Comparison of ENCODE assay signal across 9 mouse cellular contexts in genomic region chr19:36689205-36689604, GRCm38 (mm10). TPM values are rescaled to one million over a fixed set of nuclear protein-coding genes. Genes with fewer than 3 reads are reported as not detected.
A peak's percentile ranks its signal among the peaks of the same experiment; 100 is the strongest.
DNase-seq lines count a peak whose midpoint lies in the region; ATAC-seq and TF ChIP-seq lines count a peak whose summit lies in the region.
"Had no signal": no experiment of that assay in that cellular context is flagged by ENCODE, and none has a peak within 500 bp of the region (broad histone marks: within the 10 kb centered on the region; RNA-seq: fewer than 3 reads in every experiment).

No protein-coding gene starts in this region.

- intact Hi-C loops in gastrocnemius, adult 2 months (cut with DNase I), result no loop called here

- H3K36me3 ChIP-seq in lung, embryonic 16.5 days (ENCODE audit: control insufficient read depth, insufficient read depth, low read length), result no peaks in the 10 kb centered on the region
- H3K36me3 ChIP-seq in heart, embryonic 16.5 days (ENCODE audit: control insufficient read depth, insufficient read depth), result no peaks in the 10 kb centered on the region

- no peak overlapping the region; the same call in 1 of the 2 replicates for H3K4me2 ChIP-seq in lung, embryonic 16.5 days (ENCODE audit: low read depth, low read length)
- peak overlapping the region; percentile 36 for H3K4me2 ChIP-seq in heart, embryonic 16.5 days (ENCODE audit: low read depth, low read length)

- H3K4me1 ChIP-seq in lung, embryonic 16.5 days (replicated peaks; ENCODE audit: control insufficient read depth, insufficient read depth, low read length), result peaks cover 40% of the 10 kb centered on the region
- H3K4me1 ChIP-seq in heart, embryonic 16.5 days (ENCODE audit: control insufficient read depth, insufficient read depth, low read length), result peaks cover 46% of the 10 kb centered on the region
- H3K4me1 ChIP-seq in olfactory bulb, adult 2 months (ENCODE audit: control insufficient read depth, insufficient read depth, low read length), result peaks cover 17% of the 10 kb centered on the region

- no peak for TF ChIP-seq CTCF in gastrocnemius, adult 2 months (IDR thresholded peaks at IDR 0.05)
- TF ChIP-seq CTCF in olfactory bulb, adult 2 months (IDR thresholded peaks at IDR 0.05; ENCODE audit: insufficient read depth, low read depth, low read length), result no peak

- peak overlapping the region; percentile 2; the same call in 1 of the 2 replicates for H3K9ac ChIP-seq in lung, embryonic 16.5 days (ENCODE audit: low read length)
- peak overlapping the region; percentile 48 for H3K9ac ChIP-seq in heart, embryonic 16.5 days (ENCODE audit: low read length)

- no peaks in the 10 kb centered on the region for H3K9me3 ChIP-seq in lung, embryonic 16.5 days (ENCODE audit: control insufficient read depth, low read length)
- H3K9me3 ChIP-seq in heart, embryonic 16.5 days (replicated peaks; ENCODE audit: control insufficient read depth, low read length), result no peaks in the 10 kb centered on the region

- H3K27me3 ChIP-seq in lung, embryonic 16.5 days (ENCODE audit: control insufficient read depth, insufficient read depth, low read depth, low read length), result no peaks in the 10 kb centered on the region
- H3K27me3 ChIP-seq in heart, embryonic 16.5 days (ENCODE audit: control insufficient read depth, insufficient read depth, low read length), result no peaks in the 10 kb centered on the region

- peak overlapping the region; percentile 41 for H3K4me3 ChIP-seq in gastrocnemius, adult 2 months
- no peak overlapping the region for H3K4me3 ChIP-seq in lung, embryonic 16.5 days (ENCODE audit: low read length)
- H3K4me3 ChIP-seq in heart, embryonic 16.5 days (ENCODE audit: low read length), result peak overlapping the region; percentile 11
- H3K4me3 ChIP-seq in olfactory bulb, adult 2 months (ENCODE audit: insufficient read depth, low read depth, low read length), result no peak overlapping the region

- 37% methylated on average over 5 of the region's 5 CpGs for WGBS in lung, embryonic 16.5 days
- 9% methylated on average over 5 of the region's 5 CpGs for WGBS in heart, embryonic 16.5 days
- WGBS in olfactory bulb, adult 2 months, result 12% methylated on average over 5 of the region's 5 CpGs

- TF ChIP-seq POLR2A in olfactory bulb, adult 2 months (IDR thresholded peaks at IDR 0.05; ENCODE audit: insufficient read depth, low read depth, low read length), result no peak

- peak overlapping the region; percentile 95 for H3K27ac ChIP-seq in gastrocnemius, adult 2 months
- peak overlapping the region; percentile 95 for H3K27ac ChIP-seq in lung, embryonic 16.5 days (ENCODE audit: low read length)
- H3K27ac ChIP-seq in heart, embryonic 16.5 days (ENCODE audit: low read length), result peak overlapping the region; percentile 94
- H3K27ac ChIP-seq in olfactory bulb, adult 2 months (ENCODE audit: insufficient read depth, low read depth, low read length), result peak overlapping the region; percentile 82

- DNase-seq in gastrocnemius, adult 2 months, result peak; percentile 63
- DNase-seq in gastrocnemius, postnatal 10 days, result no peak
- no peak for DNase-seq in lung, adult 18-20 months
- DNase-seq in T-cell, adult 2 months (ENCODE audit: low spot score), result no peak
- DNase-seq in c-Kit-positive CD71-positive TER-119-positive erythroid progenitor cells, embryonic 14.5 days (ENCODE audit: low spot score), result no peak

- ATAC-seq in lung, embryonic 16.5 days (ENCODE audit: low read depth), result peak; percentile 13
- ATAC-seq in heart, embryonic 16.5 days (replicated peaks; ENCODE audit: extremely low read depth, insufficient read depth, low FRiP score), result peak; percentile 79

RNA-seq across cellular contexts. Expression of gene Ppp1r3c, which starts 47.2 kb away (rescaled TPM):
- 100 to 1,000 TPM; 675 to 775 TPM for total RNA-seq in gastrocnemius, adult 2 months (2021)
- 100 to 1,000 TPM in 1 of 2 experiments, 10 to 100 TPM in 1; 85.4 to 102 TPM for total RNA-seq in gastrocnemius, postnatal 10 days (2021)
- polyA plus RNA-seq in lung, embryonic 16.5 days (2015; fragmentation: Nextera tagmentation; extraction: Ambion mirVana), result 97.2 and 105 TPM in 2 replicates
- polyA plus RNA-seq in heart, embryonic 16.5 days (2015; fragmentation: Nextera tagmentation; extraction: Ambion mirVana), result 105 and 117 TPM in 2 replicates
- polyA plus RNA-seq in olfactory bulb, adult 2 months (2012; ENCODE audit: insufficient read depth, insufficient read length, low replicate concordance, missing spikeins), result not detected in 2 replicates
- polyA plus RNA-seq: C2C12 had no signal

Comparison
In these comparisons a context has a peak if more than half of its experiments do, and no peak if none do; other contexts are left out.
1. H3K4me3 ChIP-seq: peak in gastrocnemius, adult 2 months (single experiment) and heart, embryonic 16.5 days (single experiment); none in lung, embryonic 16.5 days (single experiment) and olfactory bulb, adult 2 months (single experiment).
2. RNA of gene Ppp1r3c, which starts 47.2 kb away (polyA plus RNA-seq): 105 to 117 TPM in heart, embryonic 16.5 days and 97.2 to 105 TPM in lung, embryonic 16.5 days; not detected in olfactory bulb, adult 2 months; every median in the first group is over 10 times any median in the second.
3. Peak in every context shown above with its lines, with median percentiles within 50 percentile points of each other: H3K27ac ChIP-seq.